Mouse (Mus musculus): ENCODE results near the gene Tent5a. TPM values are rescaled to one million over a fixed set of nuclear protein-coding genes. Genes with fewer than 3 reads are reported as not detected.

Gene Tent5a
- 1 to 10 TPM; 3.8 to 4.2 TPM for total RNA-seq (2021)
- long read RNA-seq, experiment 1, full-length matches to known transcripts = 6 of 6 reads
- long read RNA-seq, experiment 1, partial matches to known transcripts = 0 of 6 reads
- long read RNA-seq, experiment 1, other reads (novel, unspliced or antisense) = 0 of 6 reads
- long read RNA-seq, experiment 2, partial matches to known transcripts = 1 of 1 reads
- long read RNA-seq, experiment 2, other reads (novel, unspliced or antisense) = 0 of 1 reads

DNA sequence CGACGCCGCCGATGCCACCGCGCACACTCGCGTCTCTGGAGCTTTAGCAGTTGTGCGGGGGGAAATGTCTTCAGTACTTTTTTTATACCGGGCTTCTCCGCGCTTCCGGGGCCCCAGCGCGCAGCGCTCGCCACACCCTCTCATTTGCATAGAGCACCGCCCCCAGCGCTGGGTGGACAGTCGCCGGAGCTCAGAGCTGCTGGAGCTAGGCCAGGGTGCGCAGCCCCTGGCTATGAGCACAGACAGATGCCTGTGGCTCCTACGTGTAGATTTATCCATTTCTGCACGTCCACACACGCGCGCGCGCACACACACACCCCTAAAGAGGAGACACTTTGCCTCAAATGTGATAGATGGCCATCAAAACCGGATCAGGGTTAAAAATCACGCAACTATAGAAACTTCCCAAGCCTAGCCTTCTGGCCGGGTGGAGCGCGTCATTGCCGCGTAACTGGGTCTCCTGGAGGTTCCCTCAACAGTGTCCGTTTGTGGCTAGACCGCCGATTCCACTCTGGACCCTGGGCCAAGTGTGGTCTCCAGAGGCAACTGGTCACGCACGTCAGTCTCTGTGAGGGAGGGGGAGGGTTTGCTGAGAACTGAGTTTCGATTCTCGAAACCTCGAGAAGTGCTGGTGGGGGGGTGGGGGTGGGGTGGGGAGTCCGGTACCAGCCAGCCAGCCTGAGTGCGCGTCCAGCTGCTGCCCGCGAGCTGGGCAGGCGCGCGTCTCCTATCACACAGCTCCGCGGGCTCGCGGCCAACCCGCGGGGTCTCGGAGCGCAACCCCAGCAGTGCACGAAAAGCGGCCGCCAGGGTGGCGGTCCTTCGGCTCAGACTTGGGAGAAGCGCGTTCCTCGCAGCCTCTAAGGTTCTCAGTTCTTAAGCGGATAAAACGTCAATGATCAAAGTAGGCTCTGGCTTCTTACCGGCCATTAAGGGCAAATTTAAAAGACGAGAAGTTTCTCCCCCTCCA is at the start of gene Tent5a:
Tent5a (minus strand) TSS at position 107 of the 970 bp plus-strand sequence.
- DNase-seq (ENCODE audit: low spot score in 2 of 2) = peak; percentile 36 to 43

- no peak for DNase-seq (ENCODE audit: low spot score in 2 of 2)
These were observed 49.6 kb upstream of the Tent5a start for GRCm38 (mm10) chr9:85376643-85377307.

DNA sequence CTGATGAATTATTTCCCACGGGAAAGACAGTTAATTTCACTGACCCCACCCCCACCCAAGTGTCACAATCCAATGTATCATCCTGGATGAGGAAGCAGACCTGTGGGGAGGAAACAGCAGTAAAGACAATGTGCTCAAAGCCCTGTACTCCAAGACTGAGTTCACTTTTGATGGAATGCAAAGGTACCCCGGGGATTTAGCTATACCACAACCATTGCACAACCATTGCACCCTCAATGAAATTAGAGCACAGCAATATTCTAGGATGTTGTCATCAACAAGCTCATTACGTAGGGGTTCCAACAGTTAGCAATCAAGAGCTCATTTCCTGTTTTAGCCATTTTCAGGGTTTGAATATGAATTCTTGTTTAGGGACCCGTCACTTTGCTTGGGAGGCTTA is 48.0 kb upstream of the Tent5a start:
- no peak for DNase-seq (ENCODE audit: low spot score in 2 of 2)

DNA sequence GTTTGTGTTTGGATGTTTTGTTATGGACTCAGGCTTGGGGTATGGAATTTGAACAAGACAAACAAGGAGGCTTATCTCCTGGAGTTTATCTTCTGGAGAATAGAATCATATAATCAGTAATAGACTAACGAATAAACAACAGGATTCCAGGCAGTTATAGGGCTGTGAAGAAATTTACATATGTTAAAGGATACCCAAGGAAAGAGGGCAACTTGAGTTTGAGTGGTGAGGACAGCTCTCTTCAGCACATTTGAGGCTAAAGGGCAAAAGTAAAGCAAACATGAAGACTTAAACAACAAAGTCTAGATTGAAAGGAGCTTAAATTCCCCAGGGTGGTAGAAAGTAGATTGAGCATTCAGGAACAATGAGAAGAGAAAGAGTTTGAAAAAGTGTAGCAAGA is 44.9 kb upstream of the Tent5a start:
- no peak for DNase-seq (ENCODE audit: low spot score in 2 of 2)

DNA sequence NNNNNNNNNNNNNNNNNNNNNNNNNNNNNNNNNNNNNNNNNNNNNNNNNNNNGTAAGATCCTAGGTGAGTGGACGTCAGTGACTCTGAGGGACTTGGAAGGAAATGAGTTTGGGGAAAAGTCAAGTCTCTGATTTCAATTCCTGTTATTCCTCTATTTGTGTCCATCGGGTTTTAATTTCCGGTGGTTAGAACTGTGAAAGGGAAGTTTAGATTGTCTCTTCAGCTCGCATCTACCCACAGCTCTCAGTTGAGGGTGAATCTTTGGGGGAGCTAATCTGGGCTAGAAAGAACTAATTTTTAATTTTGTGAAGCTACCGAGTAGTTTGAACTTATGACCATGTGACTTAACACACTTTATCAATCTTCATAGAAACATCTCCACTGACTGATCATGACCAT is 42.4 kb upstream of the Tent5a start:
- no peak for DNase-seq (ENCODE audit: low spot score in 2 of 2)

GRCm38 (mm10) chr9:85357154-85357860 is 30.2 kb upstream of the Tent5a start:
- DNase-seq (ENCODE audit: low spot score in 2 of 2) = no peak

DNA sequence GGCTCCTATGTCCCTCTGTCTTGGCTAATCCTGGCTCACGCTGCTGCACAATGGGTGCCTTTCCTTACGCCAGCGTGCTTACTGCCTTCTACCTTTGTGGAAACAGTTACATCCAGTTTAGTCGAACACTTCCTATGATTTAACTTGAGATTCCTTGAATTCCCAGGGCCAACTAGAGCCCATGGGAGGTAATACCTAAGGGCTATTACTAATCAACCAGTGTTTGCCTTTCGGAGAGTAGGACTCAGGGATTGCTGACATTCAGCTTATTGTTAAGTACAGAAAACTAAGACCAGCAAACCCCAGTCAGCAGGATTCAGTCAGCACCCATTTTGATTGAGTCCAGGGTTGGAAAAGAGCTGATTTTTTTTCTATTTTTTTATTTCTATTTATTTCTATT is 28.4 kb upstream of the Tent5a start:
- DNase-seq (ENCODE audit: low spot score in 2 of 2) = no peak

GRCm38 (mm10) chr9:85347823-85348523 is 20.8 kb upstream of the Tent5a start:
- no peak for DNase-seq (ENCODE audit: low spot score in 2 of 2)

DNA sequence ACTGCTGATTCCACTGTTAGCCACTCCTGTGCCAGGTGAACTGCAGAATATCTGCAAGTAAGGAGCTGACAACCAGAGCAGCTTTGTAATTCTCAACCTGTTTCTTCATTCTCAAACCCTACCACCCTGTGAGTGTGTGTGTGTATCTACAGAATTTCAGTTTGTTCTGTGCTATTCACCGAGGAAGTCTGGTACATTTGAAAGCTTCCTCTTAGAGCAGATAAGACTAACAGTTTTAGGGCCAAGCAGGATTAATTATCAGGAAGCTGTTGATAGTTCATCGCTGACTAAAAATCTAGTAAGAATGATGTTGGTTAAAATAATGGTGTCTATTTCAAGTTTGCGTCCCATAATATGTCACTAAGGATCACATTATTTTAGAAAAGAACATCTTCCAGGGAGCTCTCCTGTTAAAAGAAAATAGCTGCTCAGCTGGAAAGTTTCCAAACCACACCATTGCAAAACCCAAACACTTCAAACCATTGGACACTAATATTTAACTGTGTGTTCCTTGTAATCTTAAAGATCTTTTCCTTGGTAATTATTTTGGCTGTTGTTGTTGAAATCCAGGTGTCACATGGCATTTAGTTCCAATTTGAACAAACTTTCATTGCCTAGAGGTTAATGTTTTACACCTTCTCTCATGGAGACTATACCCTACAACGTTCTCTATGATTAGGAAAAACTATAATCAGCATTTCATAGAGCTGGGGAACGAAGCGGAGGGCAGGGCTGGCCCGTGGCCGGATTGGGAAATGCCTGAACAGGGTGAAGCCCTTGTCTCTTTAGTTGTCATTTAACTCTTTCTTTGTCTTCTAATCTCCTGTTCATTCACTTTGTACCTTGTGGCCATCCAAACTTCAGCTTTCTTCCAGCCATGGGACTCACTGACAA is 16.0 kb upstream of the Tent5a start:
- no peak for DNase-seq (ENCODE audit: low spot score in 2 of 2)

DNA sequence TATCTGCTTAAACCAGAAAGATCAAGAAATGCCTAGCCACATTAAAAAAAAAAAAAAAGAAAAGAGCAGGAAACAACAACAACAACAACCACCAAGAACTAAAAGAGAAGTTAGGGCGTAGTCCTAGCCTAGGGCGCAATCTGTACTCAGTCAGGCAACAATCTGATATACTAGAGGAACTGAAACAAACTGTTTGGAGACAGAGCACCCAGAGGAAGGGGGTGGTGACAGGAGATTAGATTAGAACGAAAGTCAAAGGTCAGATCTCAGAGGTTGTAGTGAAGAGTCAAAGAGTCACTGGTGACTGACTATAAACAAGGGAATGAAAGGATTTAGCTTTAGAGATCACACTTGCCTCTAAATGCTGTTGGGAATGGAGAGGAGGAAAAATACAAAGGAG is 13.2 kb upstream of the Tent5a start:
- DNase-seq (ENCODE audit: low spot score in 2 of 2) = no peak

GRCm38 (mm10) chr9:85336046-85336445 is 8.9 kb upstream of the Tent5a start:
- DNase-seq (ENCODE audit: low spot score in 2 of 2) = no peak

DNA sequence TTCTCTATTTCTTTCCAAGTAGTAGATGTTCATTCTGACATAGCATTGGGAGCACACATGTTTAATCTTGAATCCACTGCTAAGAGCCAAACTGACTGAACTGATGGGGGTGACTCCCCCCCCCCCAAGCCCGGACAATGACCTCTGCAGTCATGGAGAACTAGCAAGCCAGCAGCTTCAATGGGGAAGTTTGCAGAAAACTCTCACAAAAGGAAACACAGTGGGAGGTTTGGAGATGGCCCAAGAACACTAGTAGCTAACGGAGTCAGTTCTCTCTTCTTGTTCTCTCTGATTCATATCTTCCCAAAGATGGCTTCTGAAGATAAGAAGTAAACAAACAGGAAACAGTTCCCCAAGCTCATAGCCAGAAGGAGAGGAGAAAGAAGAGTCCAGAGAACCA is 4.4 kb upstream of the Tent5a start:
- DNase-seq (ENCODE audit: low spot score in 2 of 2) = no peak

DNA sequence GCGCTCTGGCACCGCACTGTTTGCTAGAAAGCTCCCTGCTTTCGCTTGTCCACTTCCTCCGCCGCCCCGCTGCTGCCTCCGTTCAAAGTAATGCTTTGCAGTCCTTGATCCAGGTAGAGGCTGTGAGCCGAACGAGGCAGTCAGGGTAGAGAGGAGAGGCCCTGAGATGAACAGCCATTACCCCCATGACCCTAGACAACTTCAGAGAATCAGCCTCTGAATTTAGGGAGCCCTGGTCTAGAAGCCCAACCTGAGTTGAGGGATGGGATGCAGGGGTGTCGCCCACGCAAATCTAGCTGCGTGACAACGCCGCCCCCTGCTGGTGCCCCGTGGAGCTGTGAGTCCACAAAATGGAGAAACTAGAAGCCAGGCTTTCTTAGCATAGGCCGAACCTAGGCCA is 1.1 kb upstream of the Tent5a start:
- peak; percentile 72 to 77 for DNase-seq (ENCODE audit: low spot score in 2 of 2)

DNA sequence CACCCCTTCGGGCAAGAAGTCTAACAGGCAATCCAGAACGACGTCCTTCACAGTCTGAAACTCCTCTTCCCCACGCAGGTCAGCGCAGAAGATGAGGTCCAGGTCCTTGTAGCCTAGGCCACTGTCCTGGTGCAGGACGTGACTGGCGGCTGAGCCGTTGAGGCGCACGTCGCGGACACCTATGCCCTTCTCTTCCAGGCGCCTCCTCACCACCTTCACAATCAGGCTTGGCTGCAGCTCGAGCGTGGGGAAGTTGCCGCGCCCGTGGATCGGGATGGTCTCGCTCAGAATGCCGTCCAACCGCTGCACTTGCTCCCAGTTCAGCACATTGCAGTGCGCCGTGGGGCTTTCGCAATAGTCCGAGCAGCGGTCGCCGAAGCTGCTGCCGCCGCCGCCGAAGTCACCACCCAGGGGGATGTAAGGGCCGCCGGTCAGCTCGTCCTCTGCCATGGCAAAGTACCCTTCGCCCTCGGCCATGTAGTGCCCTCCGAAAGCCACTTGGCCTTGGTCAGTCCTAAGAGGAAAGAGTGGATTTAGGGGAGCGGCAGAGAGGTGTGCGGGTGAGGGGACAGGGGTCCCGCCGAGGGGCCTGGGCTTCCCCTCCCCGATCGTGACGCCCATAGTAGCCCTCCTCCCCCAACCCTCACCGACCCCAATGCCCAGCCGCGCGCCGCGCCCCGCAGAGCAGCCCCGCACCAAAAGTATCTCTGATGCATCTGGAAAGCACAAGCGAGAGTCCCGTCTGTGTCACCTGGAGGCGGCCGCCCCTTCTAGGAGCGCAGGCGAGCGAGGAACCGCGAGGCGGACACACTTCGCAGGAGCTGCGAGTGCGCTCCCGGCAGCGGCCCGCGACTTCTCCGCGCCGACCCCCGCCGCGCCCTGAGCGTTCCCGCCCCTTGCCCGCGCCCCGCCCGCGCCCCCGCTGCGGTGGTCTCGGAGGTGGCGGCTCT is 581 bp downstream of the Tent5a start:
- peak in 1 of 2 experiments; percentile 7 for DNase-seq (ENCODE audit: low spot score in 2 of 2)

DNA sequence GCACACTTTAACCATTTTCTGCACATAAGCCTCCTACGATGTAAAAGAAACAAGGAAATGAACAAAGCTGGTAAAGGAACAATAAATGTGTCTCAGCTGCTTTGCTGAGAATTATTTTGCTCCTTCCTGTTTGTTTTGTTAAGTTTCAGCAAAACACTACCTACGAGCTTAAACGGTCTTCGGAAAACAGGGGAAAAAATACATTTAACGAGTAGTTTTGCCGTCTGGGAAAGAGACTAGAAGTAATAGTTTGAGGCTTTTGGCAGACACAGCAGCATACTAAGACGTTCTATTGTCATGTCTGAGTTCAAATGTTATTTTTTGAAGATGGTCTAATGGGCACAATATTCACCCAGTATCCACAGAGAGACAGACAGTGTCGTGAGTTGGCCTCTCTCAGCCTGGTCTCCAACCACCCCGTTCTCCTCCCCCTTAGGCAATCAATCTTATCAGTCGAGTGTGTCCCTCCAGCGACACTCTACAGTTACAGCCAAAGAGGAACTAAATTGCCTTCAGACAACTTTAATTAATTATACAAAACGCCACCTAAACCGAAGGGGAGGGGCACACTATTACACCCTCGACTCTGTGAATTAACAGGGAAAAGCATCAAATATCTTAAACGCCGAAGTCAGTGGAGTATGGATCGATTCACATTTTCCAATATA is 1.8 kb downstream of the Tent5a start:
- DNase-seq (ENCODE audit: low spot score in 2 of 2) = no peak

DNA sequence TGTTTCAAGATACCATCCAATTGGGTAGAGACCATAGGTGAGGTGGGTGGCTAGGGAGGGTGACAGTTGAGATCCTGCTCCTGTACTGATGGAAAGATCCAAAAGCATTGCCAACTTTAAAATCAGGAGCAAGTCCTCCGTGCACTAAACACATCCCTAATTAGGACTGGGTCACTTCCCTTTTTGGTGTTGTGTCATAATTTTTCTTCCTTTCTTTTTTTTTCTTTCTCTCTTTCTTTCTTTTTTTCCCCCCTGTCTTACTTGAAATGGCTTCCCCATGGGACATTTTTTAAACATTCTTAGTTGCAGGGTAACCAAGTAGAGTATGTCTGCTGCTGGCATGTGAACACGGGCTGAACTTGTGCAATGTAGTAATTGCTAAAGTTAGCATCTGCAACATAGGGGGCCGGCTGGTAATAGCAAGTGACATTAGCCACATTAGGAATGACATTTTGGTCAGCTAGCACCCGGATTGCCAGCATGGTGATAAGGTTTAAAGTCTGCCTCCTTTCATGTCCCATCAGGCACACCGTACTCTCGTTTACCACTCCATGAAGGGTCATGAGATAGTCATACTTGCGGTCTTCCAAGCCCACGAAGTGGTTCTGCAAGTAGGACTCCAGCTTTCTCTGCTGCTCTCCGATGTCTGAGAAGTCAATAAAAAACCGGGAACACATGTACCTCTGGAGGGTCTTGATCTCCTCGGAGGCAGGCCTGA is 2.8 kb downstream of the Tent5a start:
- no peak for DNase-seq (ENCODE audit: low spot score in 2 of 2)
